ENCODE assay signal across 14 mouse cellular contexts in the genomic region with DNA sequence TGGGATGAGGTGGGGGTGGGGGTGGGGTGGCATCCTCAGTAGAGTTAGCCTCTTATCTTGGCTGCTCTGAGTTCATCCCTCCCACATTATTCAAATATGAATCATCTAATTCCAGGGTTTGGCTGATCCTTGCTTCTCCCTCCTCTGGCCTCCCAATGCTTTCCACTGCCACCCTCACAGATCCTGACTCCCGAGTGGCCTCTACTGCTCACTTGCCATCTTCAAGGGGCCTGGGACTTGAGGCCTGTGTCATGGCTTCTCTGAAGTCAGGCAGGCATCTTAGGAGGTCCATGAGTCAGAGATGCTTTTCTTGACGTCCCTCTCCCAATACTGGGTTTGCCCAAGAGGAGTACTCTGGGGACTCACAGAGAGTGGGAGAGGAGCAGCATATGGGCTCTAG. TPM values are rescaled to one million over a fixed set of nuclear protein-coding genes. Genes with fewer than 3 reads are reported as not detected.
DNase-seq lines count a peak whose midpoint lies in the region; ATAC-seq and TF ChIP-seq lines count a peak whose summit lies in the region.
"Had no signal": no experiment of that assay in that cellular context is flagged by ENCODE, and none has a peak within 500 bp of the region (broad histone marks: within the 10 kb centered on the region; RNA-seq: fewer than 3 reads in every experiment).

No protein-coding gene starts in this region.

- H3K9ac ChIP-seq in hindbrain, postnatal 0 days (replicated peaks; ENCODE audit: low read length), result no peak overlapping the region
- no peak overlapping the region for H3K9ac ChIP-seq in kidney, embryonic 14.5 days (ENCODE audit: low read depth, low read length)
- no peak overlapping the region for H3K9ac ChIP-seq in intestine, embryonic 15.5 days
- H3K9ac ChIP-seq: limb, embryonic 13.5 days had no signal

- peak overlapping the region; percentile 19; the same call in 1 of the 2 replicates for H3K4me3 ChIP-seq in hindbrain, postnatal 0 days (ENCODE audit: low read length)
- H3K4me3 ChIP-seq in kidney, embryonic 14.5 days (ENCODE audit: low read length), result no peak overlapping the region
- no peak overlapping the region for H3K4me3 ChIP-seq in intestine, embryonic 15.5 days (replicated peaks)
- H3K4me3 ChIP-seq: limb, embryonic 13.5 days had no signal

- peak; percentile 38 for DNase-seq in adrenal gland, adult 2 months
- no peak for DNase-seq in adrenal gland, postnatal 4 days (ENCODE audit: low spot score in 2 of 2)
- peak; percentile 14 for DNase-seq in ovary, adult 18-20 months (ENCODE audit: low spot score)
- no peak for DNase-seq in ovary, postnatal 36 days (ENCODE audit: low spot score)
- DNase-seq in hindbrain, postnatal 0 days (ENCODE audit: low spot score), result no peak
- peak; percentile 43 for DNase-seq in retina, postnatal 1 day
- DNase-seq: B cell, adult 2 months; lung, postnatal 4 days; thymus, postnatal 4 days had no signal

- H3K27me3 ChIP-seq in hindbrain, postnatal 0 days (ENCODE audit: insufficient read depth, low read length), result no peaks in the 10 kb centered on the region
- H3K27me3 ChIP-seq in kidney, embryonic 14.5 days (ENCODE audit: control insufficient read depth, insufficient read depth, low read length), result peaks cover 28% of the 10 kb centered on the region
- peaks cover 46% of the 10 kb centered on the region for H3K27me3 ChIP-seq in intestine, embryonic 15.5 days (replicated peaks)

- 25% methylated on average over 2 of the region's 2 CpGs for WGBS in hindbrain, postnatal 0 days
- WGBS in kidney, embryonic 14.5 days, result 61% methylated on average over 2 of the region's 2 CpGs
- WGBS in intestine, embryonic 15.5 days, result 53% methylated on average over 2 of the region's 2 CpGs

- peak overlapping the region; percentile 80 for H3K4me2 ChIP-seq in hindbrain, postnatal 0 days (ENCODE audit: low read depth, low read length)
- no peak overlapping the region for H3K4me2 ChIP-seq in kidney, embryonic 14.5 days (replicated peaks; ENCODE audit: low read depth, low read length)
- H3K4me2 ChIP-seq in intestine, embryonic 15.5 days (replicated peaks), result no peak overlapping the region

- no peaks in the 10 kb centered on the region for H3K36me3 ChIP-seq in hindbrain, postnatal 0 days (ENCODE audit: insufficient read depth, low read length)
- no peaks in the 10 kb centered on the region for H3K36me3 ChIP-seq in kidney, embryonic 14.5 days (ENCODE audit: control insufficient read depth, insufficient read depth, low read length)
- H3K36me3 ChIP-seq in intestine, embryonic 15.5 days, result no peaks in the 10 kb centered on the region
- H3K36me3 ChIP-seq: limb, embryonic 13.5 days had no signal

- peaks cover 11% of the 10 kb centered on the region; the same call in 1 of the 2 replicates for H3K4me1 ChIP-seq in hindbrain, postnatal 0 days (ENCODE audit: insufficient read depth, low read length)
- peaks cover 3% of the 10 kb centered on the region; the same call in 1 of the 2 replicates for H3K4me1 ChIP-seq in kidney, embryonic 14.5 days (ENCODE audit: control insufficient read depth, insufficient read depth, low read length)
- peaks cover 5% of the 10 kb centered on the region; the same call in 1 of the 2 replicates for H3K4me1 ChIP-seq in intestine, embryonic 15.5 days (replicated peaks)

- ATAC-seq in hindbrain, postnatal 0 days, result no peak
- no peak for ATAC-seq in kidney, embryonic 14.5 days (ENCODE audit: low FRiP score, low TSS enrichment)
- ATAC-seq in intestine, embryonic 15.5 days, result no peak

- H3K27ac ChIP-seq in hindbrain, postnatal 0 days, result peak overlapping the region; percentile 56; the same call in 1 of the 2 replicates
- H3K27ac ChIP-seq in kidney, embryonic 14.5 days (ENCODE audit: low read depth, low read length), result no peak overlapping the region
- no peak overlapping the region for H3K27ac ChIP-seq in intestine, embryonic 15.5 days
- H3K27ac ChIP-seq: kidney, postnatal 0 days; limb, embryonic 13.5 days had no signal

- H3K9me3 ChIP-seq in hindbrain, postnatal 0 days (ENCODE audit: low read length), result no peaks in the 10 kb centered on the region
- no peaks in the 10 kb centered on the region for H3K9me3 ChIP-seq in kidney, embryonic 14.5 days (ENCODE audit: control insufficient read depth, low read length)
- no peaks in the 10 kb centered on the region for H3K9me3 ChIP-seq in intestine, embryonic 15.5 days
- H3K9me3 ChIP-seq: limb, embryonic 13.5 days had no signal

- no peak for TF ChIP-seq CTCF in hindbrain, postnatal 0 days (IDR thresholded peaks at IDR 0.05; ENCODE audit: low read depth)

RNA-seq across cellular contexts. Expression of gene Ildr2, which starts 1.7 kb away (rescaled TPM):
- total RNA-seq in adrenal gland, adult 2 months (2021), result 10 to 100 TPM in 1 of 2 experiments, 1 to 10 TPM in 1; 3.1 to 11.2 TPM
- 2.0 and 3.6 TPM in 2 replicates for polyA plus RNA-seq in adrenal gland, adult 2 months (2012; rRNA removed)
- total RNA-seq in adrenal gland, postnatal 4 days (2021), result 1 to 10 TPM; 3.9 to 7.8 TPM
- total RNA-seq in hindbrain, postnatal 0 days (2014; rRNA removed), result 23.0 and 25.8 TPM in 2 replicates
- 5.3 and 5.9 TPM in 2 replicates for polyA plus RNA-seq in hindbrain, postnatal 0 days (2015; fragmentation: Nextera tagmentation; extraction: Ambion mirVana)
- polyA plus RNA-seq in kidney, embryonic 14.5 days (2014; fragmentation: Nextera tagmentation; extraction: Ambion mirVana), result 1.2 and 1.3 TPM in 2 replicates
- 0.67 and 0.81 TPM in 2 replicates for polyA plus RNA-seq in intestine, embryonic 15.5 days (2015; fragmentation: Nextera tagmentation; extraction: Ambion mirVana)

RNA-seq across cellular contexts. Expression of gene Mael, which starts 17.1 kb away (rescaled TPM):
- not detected for total RNA-seq in adrenal gland, adult 2 months (2021)
- polyA plus RNA-seq in adrenal gland, adult 2 months (2012; rRNA removed), result not detected in 2 replicates
- total RNA-seq in adrenal gland, postnatal 4 days (2021), result not detected
- not detected in 2 replicates for total RNA-seq in hindbrain, postnatal 0 days (2014; rRNA removed)
- polyA plus RNA-seq in hindbrain, postnatal 0 days (2015; fragmentation: Nextera tagmentation; extraction: Ambion mirVana), result 0.21 and 0.26 TPM in 2 replicates
- not detected in 2 replicates for polyA plus RNA-seq in kidney, embryonic 14.5 days (2014; fragmentation: Nextera tagmentation; extraction: Ambion mirVana)
- not detected in 2 replicates for polyA plus RNA-seq in intestine, embryonic 15.5 days (2015; fragmentation: Nextera tagmentation; extraction: Ambion mirVana)
- polyA plus RNA-seq: embryonic facial prominence, embryonic 11.5 days; kidney, postnatal 0 days had no signal

Comparison
In these comparisons a context has a peak if more than half of its experiments do, and no peak if none do; other contexts are left out.
1. DNase-seq: peak in adrenal gland, adult 2 months (single experiment), ovary, adult 18-20 months (single experiment) and retina, postnatal 1 day (single experiment); none in adrenal gland, postnatal 4 days (0 of 2), ovary, postnatal 36 days (single experiment) and hindbrain, postnatal 0 days (single experiment).